Mouse (Mus musculus): Measurements from ENCODE around the gene Pagr1b.

Gene Pagr1b

DNA sequence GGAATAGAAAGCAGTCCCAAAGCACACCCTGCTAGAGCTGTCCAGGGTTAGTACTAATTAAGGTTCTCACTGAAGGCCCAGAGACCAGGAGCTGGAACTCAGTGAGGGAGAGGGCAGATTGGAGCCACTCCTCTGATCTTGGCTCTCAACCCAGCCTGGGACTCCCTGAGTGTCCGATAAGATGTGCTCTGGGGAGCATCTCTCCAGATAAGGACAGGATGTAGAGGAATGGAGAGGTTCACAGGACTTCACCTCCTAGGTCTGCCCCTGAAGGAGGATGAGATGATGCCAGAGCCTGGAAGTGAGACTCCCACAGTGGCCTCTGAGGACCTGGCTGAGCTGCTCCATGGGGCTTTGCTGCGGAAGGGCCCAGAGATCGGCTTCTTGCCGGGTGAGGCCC lies 64.5 kb downstream of the Pagr1b start:
- in situ Hi-C loops (cut with MboI, MseI): loop anchor here (25.0 kb wide), 1 partner anchor 114 kb away; the partner anchor contains the start of genes 4930451I11Rik and Doc2a
